Mouse (Mus musculus) intestine, embryonic 15.5 days (tissue): ENCODE measurements around the gene Galc. TPM values are rescaled to one million over a fixed set of nuclear protein-coding genes. Genes with fewer than 3 reads are reported as not detected.
A peak's percentile ranks its signal among the peaks of the same experiment; 100 is the strongest.

ENCODE experiments used
- ATAC-seq: fragments of 200-750 bp; cut with Nextera tagmentation; 2 replicates; pipeline ENCODE4 v1.8.0; 2017; ENCODE audit warnings: moderate TSS enrichment, moderate library complexity
- H3K27ac ChIP-seq: fragments of 300-500 bp; sonication (generic); 2 replicates; pipeline ENCODE4 v1.5.1; 2015; ENCODE audit warnings: mild to moderate bottlenecking, inconsistent platforms
- H3K27me3 ChIP-seq: fragments of 300-500 bp; sonication (generic); replicated peaks from 2 replicates; pipeline ENCODE4 v1.6.1; 2015; ENCODE audit warnings: inconsistent platforms
- H3K36me3 ChIP-seq: fragments of 300-500 bp; sonication (generic); 2 replicates; pipeline ENCODE4 v1.6.1; 2015; ENCODE audit warnings: inconsistent platforms
- H3K4me1 ChIP-seq: fragments of 300-500 bp; sonication (generic); replicated peaks from 2 replicates; pipeline ENCODE4 v1.6.1; 2015; ENCODE audit warnings: inconsistent platforms
- H3K4me2 ChIP-seq: fragments of 300-500 bp; sonication (generic); replicated peaks from 2 replicates; pipeline ENCODE4 v1.6.1; 2015; ENCODE audit warnings: mild to moderate bottlenecking, inconsistent platforms
- H3K4me3 ChIP-seq: fragments of 300-500 bp; sonication (generic); replicated peaks from 2 replicates; pipeline ENCODE4 v1.5.1; 2015; ENCODE audit warnings: inconsistent platforms
- H3K9ac ChIP-seq: fragments of 300-500 bp; sonication (generic); 2 replicates; pipeline ENCODE4 v1.6.1; 2015; ENCODE audit warnings: inconsistent platforms
- H3K9me3 ChIP-seq: fragments of 300-500 bp; sonication (generic); 2 replicates; pipeline ENCODE4 v1.6.1; 2016; ENCODE audit warnings: inconsistent platforms
- WGBS: fragments of 180-500 bp; shearing (Covaris S2); methylation state at CpG from one replicate; pipeline ENCODE4 v1.1.7; 2015; 5-methylcytosine and 5-hydroxymethylcytosine counted together
- polyA plus RNA-seq: library from polyadenylated mRNA; unstranded; fragments of >200 nt; fragmentation: Nextera tagmentation; extraction: Ambion mirVana; gene quantifications from 2 replicates; pipeline ENCODE4 v1.2.1, GENCODE M21; 2015

Galc gene
- polyA plus RNA-seq, 1 experiment from 2014 or later = 7.8 TPM

DNA sequence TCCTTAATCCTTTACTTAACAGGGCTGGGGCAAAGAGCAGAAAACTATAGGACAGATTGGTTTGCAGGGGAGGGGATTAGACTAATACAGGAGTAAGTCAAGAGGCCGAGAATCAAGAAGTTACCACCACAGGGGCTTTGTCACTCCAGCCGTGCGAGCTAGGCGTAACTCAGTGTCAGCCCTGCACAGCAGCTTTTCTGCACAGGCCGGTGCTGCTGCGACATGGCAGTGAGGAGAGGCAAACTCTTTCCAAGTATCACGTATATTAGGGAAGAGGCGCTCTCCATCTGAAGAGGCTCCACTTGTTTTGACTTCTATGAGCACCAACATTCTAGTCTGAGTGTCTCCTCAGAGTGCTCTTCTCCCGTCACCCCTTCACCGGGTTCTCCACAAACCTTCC lies 51.2 kb downstream of the Galc start:
- Histone ChIP-seq H3K9ac (no peak overlapping the region), H3K4me3 (no peak overlapping the region), H3K36me3 (no peaks in the 10 kb centered on the region), H3K4me2 (no peak overlapping the region), H3K27me3 (no peaks in the 10 kb centered on the region), H3K27ac (no peak overlapping the region), H3K9me3 (no peaks in the 10 kb centered on the region), H3K4me1 (no peaks in the 10 kb centered on the region)
- 88% methylated on average over 10 of the region's 10 CpGs for WGBS
- no peak for ATAC-seq

DNA sequence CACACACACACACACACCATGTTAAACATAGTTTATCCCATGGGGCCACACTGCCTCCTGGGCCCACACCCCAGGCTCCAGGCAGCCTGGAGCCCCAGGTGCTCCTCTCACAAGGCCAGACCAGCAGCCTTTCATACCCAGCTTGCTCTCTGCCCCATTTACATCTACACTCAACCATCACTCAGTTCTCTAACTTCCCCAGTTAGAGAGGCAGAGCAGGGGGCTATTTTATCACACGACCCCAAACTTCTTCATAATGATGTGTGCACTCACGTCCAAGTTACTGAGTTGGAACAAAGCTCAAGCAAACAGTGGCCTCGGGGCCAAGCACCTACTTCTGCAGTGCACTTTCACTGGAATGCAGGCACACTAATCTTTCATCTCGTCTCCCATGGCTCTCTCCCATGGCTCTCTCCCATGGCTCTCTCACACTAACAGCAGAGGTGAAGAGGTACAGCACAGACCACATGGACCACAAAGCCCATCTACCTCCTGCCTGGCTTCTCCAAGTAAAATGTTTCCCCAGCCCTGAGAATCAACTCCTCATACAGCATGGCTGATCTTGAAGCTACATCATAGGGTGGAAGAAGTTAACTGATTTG lies 53.7 kb downstream of the Galc start:
- H3K9me3 ChIP-seq = no peaks in the 10 kb centered on the region
- no peak overlapping the region for H3K27ac ChIP-seq
- H3K36me3 ChIP-seq = no peaks in the 10 kb centered on the region
- 66% methylated on average over 4 of the region's 4 CpGs for WGBS
- ATAC-seq = no peak
- H3K4me3 ChIP-seq = no peak overlapping the region
- no peaks in the 10 kb centered on the region for H3K4me1 ChIP-seq
- no peak overlapping the region for H3K9ac ChIP-seq
- H3K4me2 ChIP-seq = no peak overlapping the region
- H3K27me3 ChIP-seq = no peaks in the 10 kb centered on the region

DNA sequence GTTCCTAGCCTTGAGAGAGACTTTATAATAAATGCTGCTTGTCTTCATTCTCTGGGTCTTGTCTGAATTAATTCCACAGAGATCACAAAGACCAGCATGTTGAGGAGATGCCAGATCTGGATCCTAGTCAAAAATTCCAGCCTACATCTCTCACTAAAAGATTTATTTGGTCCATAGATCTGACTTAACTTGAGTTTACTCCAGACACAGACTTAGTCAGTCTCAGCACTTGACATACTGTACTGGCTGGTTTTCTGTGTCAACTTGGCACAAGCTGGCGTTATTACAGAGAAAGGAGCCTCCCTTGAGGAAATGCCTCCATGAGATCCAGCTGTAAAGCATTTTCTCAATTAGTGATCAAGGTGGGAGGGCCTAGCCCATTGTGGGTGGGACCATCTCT lies 61.9 kb downstream of the Galc start:
- no peak overlapping the region for H3K9ac ChIP-seq
- no peaks in the 10 kb centered on the region for H3K36me3 ChIP-seq
- no peak overlapping the region for H3K4me2 ChIP-seq
- ATAC-seq = no peak
- no peak overlapping the region for H3K27ac ChIP-seq
- 58% methylated on average over 1 of the region's 1 CpGs for WGBS
- no peaks in the 10 kb centered on the region for H3K9me3 ChIP-seq
- no peak overlapping the region for H3K4me3 ChIP-seq
- H3K27me3 ChIP-seq = no peaks in the 10 kb centered on the region
- no peaks in the 10 kb centered on the region for H3K4me1 ChIP-seq

DNA sequence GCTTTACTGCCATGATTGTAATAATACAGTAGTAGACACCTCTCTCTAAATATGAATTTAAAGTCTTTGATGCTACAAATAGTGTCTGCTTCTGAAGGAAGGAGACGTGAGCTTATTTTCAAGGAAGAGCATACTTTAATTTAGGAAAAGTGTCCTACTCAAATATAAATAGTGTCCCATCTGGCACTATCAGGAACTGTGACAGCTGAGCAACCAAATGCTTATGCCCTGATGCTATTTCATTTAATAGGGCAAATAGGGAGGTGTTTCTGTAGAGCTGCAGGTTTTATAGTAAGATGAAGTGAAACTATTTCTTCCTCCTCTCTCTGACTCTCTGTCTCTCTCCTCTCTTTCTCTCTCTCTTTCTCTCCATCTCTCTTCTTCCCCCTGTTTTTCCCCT lies 69.1 kb downstream of the Galc start:
- no peak overlapping the region for H3K4me3 ChIP-seq
- no peaks in the 10 kb centered on the region for H3K36me3 ChIP-seq
- WGBS = 75% methylated on average over 1 of the region's 1 CpGs
- H3K27me3 ChIP-seq = no peaks in the 10 kb centered on the region
- H3K9me3 ChIP-seq = no peaks in the 10 kb centered on the region
- no peaks in the 10 kb centered on the region for H3K4me1 ChIP-seq
- no peak overlapping the region for H3K4me2 ChIP-seq
- no peak overlapping the region for H3K9ac ChIP-seq
- no peak overlapping the region for H3K27ac ChIP-seq
- no peak for ATAC-seq

DNA sequence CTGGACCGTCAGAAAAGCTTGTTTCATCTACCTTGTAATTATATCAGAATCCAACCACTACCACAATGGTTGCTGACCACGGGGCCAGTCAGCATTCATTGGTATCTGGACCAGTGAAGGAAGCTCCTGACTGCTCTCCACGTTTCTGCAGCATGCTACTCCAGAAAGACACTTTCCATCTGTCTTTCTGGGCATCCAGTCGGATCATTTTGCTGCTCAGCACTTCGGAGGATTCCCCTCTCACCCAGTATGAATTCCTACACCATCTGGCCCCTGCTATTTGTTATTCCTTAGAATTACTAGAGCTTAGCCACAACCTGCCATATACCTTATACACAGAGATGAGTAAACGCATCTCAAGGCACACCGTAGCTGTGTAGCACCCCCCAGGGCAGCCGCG lies 70.2 kb downstream of the Galc start:
- no peak overlapping the region for H3K9ac ChIP-seq
- no peak for ATAC-seq
- H3K4me2 ChIP-seq = no peak overlapping the region
- H3K4me1 ChIP-seq = no peaks in the 10 kb centered on the region
- no peak overlapping the region for H3K4me3 ChIP-seq
- no peaks in the 10 kb centered on the region for H3K27me3 ChIP-seq
- H3K36me3 ChIP-seq = no peaks in the 10 kb centered on the region
- no peaks in the 10 kb centered on the region for H3K9me3 ChIP-seq
- H3K27ac ChIP-seq = no peak overlapping the region
- WGBS = 67% methylated on average over 9 of the region's 9 CpGs

DNA sequence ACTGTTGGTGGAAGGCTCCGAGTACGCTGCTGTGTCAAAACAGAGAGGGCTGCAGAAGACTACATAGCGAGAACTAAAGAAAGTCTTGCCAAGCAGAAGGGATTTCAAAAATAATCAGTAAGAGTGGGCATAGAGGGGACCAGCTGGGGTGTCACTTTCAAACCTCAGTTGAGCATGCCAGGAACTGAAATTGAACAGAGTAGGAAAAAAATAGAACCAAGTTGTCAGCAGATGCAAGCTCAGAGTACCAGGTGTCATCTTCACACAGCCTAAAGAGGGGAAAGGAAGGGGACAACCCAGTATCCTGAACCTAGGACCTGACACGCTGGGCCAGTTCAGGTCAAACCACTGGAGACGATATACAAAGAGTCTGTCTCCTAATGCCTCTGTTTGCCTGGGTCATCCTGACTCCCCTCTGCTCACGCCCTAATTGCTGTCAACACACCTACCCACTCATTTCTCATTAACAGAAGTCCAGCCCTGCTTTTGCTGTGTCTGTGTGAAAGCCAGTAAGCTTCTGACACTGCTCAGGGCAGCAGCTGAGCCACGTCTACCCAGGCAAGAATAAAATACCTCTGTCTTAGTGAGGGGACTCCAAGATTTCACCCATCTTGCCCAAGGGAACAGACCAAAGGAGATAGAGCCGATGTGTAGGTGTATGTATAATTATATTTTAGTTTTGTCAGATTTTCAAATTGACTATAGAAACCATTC lies 71.9 kb downstream of the Galc start:
- Histone ChIP-seq H3K4me1 (no peaks in the 10 kb centered on the region), H3K4me3 (no peak overlapping the region), H3K27ac (no peak overlapping the region), H3K36me3 (no peaks in the 10 kb centered on the region), H3K4me2 (no peak overlapping the region), H3K9ac (no peak overlapping the region), H3K27me3 (no peaks in the 10 kb centered on the region), H3K9me3 (no peaks in the 10 kb centered on the region)
- 67% methylated on average over 8 of the region's 8 CpGs for WGBS
- ATAC-seq = no peak

DNA sequence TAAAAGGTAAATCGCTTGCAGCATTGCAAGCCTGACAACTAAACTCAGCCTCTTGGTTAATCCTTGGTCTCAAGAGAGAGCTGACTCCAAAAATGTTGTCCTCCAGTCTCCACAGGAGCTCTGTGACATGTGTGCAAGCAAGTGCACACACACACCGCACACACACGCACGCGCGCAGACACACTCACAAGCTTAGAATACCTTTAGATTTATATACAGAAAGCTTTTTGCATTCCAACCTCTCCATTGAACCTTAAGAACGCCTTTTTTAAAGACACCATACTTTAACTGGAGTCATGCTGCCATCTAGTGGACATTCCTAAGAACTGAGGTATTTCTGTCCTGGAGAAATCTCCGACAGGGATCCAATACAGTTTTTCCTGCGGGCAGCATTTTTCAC lies 77.5 kb downstream of the Galc start:
- Histone ChIP-seq H3K27ac (no peak overlapping the region), H3K4me1 (no peaks in the 10 kb centered on the region), H3K4me2 (peak overlapping the region; percentile 30; the same call in 1 of the 2 replicates), H3K9me3 (no peaks in the 10 kb centered on the region), H3K36me3 (no peaks in the 10 kb centered on the region), H3K9ac (no peak overlapping the region), H3K4me3 (no peak overlapping the region), H3K27me3 (no peaks in the 10 kb centered on the region)
- peak; percentile 49; the same call in 1 of the 2 replicates for ATAC-seq
- 13% methylated on average over 9 of the region's 9 CpGs for WGBS

DNA sequence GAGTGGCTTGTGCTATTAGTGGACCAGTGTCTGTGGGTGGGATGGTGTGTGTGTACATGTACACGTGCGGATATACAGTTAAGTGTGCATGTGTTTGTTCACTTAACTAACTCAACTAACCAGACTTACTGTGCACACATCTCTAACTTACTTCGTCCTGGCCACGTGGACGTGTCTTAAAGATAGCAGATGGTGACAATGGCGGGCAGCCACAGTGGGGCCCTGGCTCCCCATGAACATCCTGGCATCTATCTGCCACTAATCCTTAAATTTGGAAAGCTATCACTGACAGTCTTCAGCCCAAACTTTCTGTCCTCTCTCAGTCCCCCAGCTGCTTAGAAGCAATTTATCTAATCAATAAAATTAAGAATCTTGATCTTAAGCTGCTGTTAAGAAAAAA lies 78.5 kb downstream of the Galc start:
- Histone ChIP-seq H3K4me1 (no peaks in the 10 kb centered on the region), H3K27ac (no peak overlapping the region), H3K9me3 (no peaks in the 10 kb centered on the region), H3K4me3 (no peak overlapping the region), H3K36me3 (no peaks in the 10 kb centered on the region), H3K27me3 (no peaks in the 10 kb centered on the region), H3K9ac (no peak overlapping the region), H3K4me2 (no peak overlapping the region)
- 86% methylated on average over 6 of the region's 6 CpGs for WGBS
- ATAC-seq = no peak

DNA sequence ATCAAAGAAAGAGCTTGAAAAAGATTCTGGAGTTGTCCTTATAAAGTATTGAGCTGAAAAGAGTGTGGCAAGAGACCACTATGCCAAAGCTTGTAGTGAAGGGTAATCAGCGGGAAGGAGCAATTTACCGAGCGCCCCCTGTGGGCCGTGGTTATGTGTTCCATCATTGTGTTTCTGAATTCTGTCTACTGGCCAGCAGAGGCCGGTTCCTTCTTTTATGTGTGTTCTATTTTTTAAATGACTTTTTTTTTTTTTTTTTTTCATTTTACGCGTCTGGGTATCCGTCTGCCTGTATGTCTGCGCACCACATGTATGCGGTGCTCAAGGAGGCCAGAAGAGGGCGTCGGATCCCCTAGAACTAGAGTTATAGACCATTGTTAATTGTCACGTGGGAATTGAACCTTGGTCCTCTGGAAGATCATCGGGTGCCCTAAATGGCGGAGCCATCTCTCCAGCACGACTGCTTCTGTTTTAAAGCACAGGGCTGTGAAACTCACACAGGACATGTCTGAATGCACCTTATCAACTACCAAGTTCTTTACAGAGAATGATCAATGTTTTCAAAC lies 78.9 kb downstream of the Galc start:
- H3K9ac ChIP-seq = no peak overlapping the region
- no peak overlapping the region for H3K4me2 ChIP-seq
- H3K27me3 ChIP-seq = no peaks in the 10 kb centered on the region
- no peaks in the 10 kb centered on the region for H3K9me3 ChIP-seq
- no peaks in the 10 kb centered on the region for H3K36me3 ChIP-seq
- H3K4me3 ChIP-seq = no peak overlapping the region
- H3K4me1 ChIP-seq = no peaks in the 10 kb centered on the region
- ATAC-seq = no peak
- WGBS = 93% methylated on average over 16 of the region's 16 CpGs
- no peak overlapping the region for H3K27ac ChIP-seq

DNA sequence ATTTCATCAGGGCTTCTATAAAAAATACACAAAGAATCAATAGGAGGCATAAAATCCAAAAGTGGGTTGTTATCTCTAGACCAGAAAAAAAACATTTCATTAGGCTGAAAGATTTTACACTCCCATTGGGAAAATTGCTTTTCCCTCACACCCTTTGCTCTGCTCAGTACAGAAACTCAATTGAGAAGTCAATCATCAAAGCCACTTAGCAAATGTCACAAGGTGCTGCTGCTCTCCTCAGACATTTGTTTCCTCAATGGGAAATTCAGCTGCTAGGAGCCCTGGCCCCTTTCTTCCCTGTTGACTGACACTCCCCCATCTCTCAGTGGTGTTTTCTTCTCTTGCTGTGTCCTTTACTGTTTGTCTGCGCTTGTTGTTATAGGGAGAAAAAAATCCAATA lies 79.8 kb downstream of the Galc start:
- ATAC-seq = no peak
- WGBS = 76% methylated on average over 1 of the region's 1 CpGs
- H3K27ac ChIP-seq = no peak overlapping the region
- H3K4me2 ChIP-seq = no peak overlapping the region
- H3K9ac ChIP-seq = no peak overlapping the region
- H3K27me3 ChIP-seq = no peaks in the 10 kb centered on the region
- no peaks in the 10 kb centered on the region for H3K9me3 ChIP-seq
- no peaks in the 10 kb centered on the region for H3K4me1 ChIP-seq
- no peak overlapping the region for H3K4me3 ChIP-seq
- H3K36me3 ChIP-seq = no peaks in the 10 kb centered on the region

DNA sequence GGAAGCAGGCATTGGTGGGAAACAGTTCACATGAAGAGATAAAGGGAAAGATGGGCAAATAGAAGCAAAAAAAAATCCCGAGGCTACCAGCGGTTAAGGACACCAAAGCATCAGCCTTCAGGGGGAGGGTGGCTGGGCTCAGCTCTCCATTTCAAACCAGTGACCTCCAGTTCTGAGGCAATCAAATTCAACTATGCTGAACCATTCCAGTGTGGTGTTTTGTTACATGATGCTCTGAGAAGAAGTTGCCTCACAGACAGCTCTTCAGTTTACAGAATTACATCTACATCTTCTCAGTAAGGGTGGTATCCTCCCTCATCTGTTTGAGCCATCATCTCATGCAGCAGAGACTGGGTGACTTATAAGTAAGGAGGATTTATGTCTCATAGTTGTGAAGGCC lies 82.6 kb downstream of the Galc start:
- no peaks in the 10 kb centered on the region for H3K27me3 ChIP-seq
- H3K9ac ChIP-seq = no peak overlapping the region
- no peak overlapping the region for H3K4me2 ChIP-seq
- H3K4me3 ChIP-seq = no peak overlapping the region
- H3K27ac ChIP-seq = no peak overlapping the region
- 92% methylated on average over 2 of the region's 2 CpGs for WGBS
- no peaks in the 10 kb centered on the region for H3K4me1 ChIP-seq
- H3K36me3 ChIP-seq = no peaks in the 10 kb centered on the region
- no peak for ATAC-seq
- no peaks in the 10 kb centered on the region for H3K9me3 ChIP-seq

DNA sequence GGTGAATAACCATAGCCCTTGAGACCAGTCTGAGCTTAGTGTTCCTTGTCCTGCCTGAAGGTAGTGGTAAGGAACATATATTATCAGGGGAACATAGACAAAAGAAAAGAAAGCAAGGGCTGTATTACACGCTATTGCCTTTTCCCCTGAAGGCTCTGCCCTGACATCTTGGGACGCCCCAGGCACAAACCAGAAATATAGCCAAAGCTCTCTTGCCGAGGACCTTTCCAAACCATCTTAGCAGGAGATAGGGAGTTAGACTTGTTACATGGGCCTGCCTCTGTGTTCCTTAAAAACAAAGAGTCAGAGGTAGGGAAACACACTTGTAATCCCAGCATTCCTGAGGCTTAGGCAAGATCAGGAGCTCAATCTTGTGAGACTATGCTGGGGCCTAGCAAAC lies 97.4 kb downstream of the Galc start:
- Histone ChIP-seq H3K4me3 (no peak overlapping the region), H3K36me3 (no peaks in the 10 kb centered on the region), H3K27ac (no peak overlapping the region), H3K4me2 (no peak overlapping the region), H3K4me1 (no peaks in the 10 kb centered on the region), H3K9ac (no peak overlapping the region), H3K27me3 (no peaks in the 10 kb centered on the region), H3K9me3 (no peaks in the 10 kb centered on the region)
- ATAC-seq = no peak
- 93% methylated on average over 3 of the region's 3 CpGs for WGBS

DNA sequence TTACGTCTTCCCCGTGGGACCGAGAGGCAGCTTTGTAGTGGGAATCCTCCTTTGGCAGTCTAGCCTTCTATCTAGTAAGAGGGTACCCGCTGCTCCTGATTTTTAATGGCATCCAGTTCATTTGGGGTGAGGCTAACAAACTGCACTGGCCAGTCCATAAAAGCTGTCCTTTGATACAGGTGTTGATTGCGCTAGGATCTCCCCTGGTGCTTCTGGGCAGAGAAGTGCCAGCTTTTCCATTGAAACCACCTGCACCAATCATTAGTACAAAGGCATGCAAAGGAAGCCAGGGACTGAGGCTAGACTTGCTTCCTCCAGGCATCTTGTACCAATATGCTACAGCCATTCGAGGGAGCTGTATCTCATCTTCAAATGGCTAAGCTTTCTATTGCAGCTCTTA lies 98.4 kb downstream of the Galc start:
- H3K9ac ChIP-seq = no peak overlapping the region
- ATAC-seq = no peak
- H3K4me1 ChIP-seq = no peaks in the 10 kb centered on the region
- H3K4me3 ChIP-seq = no peak overlapping the region
- WGBS = 73% methylated on average over 6 of the region's 6 CpGs
- no peaks in the 10 kb centered on the region for H3K36me3 ChIP-seq
- no peak overlapping the region for H3K27ac ChIP-seq
- H3K4me2 ChIP-seq = no peak overlapping the region
- H3K9me3 ChIP-seq = no peaks in the 10 kb centered on the region
- no peaks in the 10 kb centered on the region for H3K27me3 ChIP-seq
